Mouse (Mus musculus): ENCODE data around the gene Cetn4. TPM values are rescaled to one million over a fixed set of nuclear protein-coding genes. Genes with fewer than 3 reads are reported as not detected.

Gene Cetn4
- 1 to 10 TPM in 1 of 4 experiments, under 1 TPM in 3; 0.52 to 1.1 (median 0.61) TPM for total RNA-seq (2022)

DNA sequence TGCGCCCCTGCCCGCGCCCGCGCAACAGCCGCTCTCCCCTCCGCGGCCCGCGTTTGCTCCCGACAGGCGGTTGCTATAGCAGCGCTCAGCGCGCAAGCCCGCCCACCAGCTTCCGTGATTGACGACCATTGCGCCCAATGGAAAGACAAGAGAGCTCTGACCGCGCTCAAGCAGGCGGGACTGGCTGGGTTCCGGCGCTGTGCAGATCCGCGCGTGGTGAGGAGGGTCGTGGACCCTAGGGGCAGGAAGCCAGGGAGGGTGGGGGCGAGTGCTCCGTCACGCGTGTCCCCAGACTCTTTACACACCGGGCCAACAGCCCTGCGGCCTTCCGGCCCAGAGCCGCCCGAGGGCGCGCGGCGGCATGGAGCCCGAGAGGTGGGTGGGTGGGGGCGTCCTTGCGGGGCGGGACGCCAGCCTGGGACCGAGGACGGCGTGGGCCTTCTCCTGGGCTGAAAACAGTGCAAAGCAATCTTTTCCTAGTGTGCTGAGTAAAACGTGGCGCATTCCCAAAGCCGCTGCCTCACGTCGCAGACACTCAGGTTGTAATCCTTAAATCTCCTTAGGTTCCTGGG, at the start of gene Cetn4, which contains the start of gene Bbs12:
Gene Cetn4 (minus strand): TSS at position 339 of the 572 bp plus-strand sequence.
Gene Bbs12 (plus strand): TSS at position 185 of the 572 bp plus-strand sequence.
- peak; percentile 97 for DNase-seq (ENCODE audit: low spot score)

DNA sequence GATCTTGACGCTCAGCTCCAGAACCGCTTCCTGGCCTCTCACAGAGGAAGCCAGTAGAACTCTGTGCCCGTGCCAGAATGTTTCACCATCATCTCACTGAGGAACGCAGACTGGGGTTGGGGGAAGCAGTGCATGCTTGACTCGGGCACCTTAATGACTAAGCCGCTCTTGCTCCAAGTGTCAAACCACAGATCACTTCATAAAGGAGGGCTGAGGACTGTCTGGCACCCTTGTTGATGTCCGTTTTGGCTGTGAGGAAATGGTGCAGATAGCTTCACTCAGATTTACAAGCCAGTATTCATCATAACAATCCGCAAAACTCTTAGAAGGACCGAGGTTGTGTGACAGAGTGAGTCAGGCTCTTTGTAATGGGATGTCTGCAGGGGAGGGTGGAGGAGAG, 48.2 kb upstream of the Cetn4 start:
- DNase-seq (ENCODE audit: low spot score), result no peak

DNA sequence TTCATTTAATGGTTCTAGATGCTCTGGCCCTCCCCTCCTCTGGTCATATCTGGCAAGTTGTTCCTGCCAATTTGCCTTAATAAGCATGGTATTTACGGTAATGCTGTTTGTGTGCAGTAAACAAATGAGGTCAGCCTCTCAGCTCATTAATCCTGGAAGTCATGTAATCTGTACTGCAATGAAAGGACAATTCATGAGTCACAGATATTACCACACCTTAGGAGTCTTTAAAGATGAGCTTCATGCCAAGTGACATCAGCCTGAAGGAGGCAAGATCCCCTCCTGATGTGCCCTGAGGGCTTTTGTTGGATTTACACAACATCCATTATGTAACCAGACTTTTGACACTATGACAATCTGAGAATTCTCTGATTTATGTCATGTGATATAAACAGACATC, 42.2 kb upstream of the Cetn4 start:
- DNase-seq (ENCODE audit: low spot score), result no peak

DNA sequence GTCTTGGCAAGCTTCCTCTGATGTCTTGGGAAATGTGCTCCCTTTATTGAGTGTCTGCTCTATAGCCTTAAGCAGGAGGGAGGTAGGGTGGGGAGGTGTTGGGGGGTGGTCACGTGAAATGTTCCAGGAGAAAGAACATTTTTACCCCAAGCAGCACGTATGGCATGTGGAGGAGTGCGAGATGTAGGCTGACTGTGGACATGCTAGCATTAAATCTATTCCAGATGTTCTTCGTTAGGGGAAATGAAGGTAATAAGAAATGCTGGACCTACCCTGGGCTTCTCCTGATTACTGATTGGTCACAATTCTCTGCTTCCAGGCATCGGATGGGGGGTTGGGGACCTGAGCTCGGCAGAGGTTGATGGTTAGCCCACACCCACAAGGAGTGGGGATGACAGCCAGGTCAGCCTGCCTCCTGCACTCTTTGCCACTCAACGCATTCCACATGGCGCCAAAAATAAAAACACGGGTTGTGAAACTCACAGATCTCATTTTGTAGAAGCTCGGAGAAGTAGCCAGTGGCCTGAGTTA, 41.5 kb upstream of the Cetn4 start:
- DNase-seq (ENCODE audit: low spot score), result peak; percentile 36

DNA sequence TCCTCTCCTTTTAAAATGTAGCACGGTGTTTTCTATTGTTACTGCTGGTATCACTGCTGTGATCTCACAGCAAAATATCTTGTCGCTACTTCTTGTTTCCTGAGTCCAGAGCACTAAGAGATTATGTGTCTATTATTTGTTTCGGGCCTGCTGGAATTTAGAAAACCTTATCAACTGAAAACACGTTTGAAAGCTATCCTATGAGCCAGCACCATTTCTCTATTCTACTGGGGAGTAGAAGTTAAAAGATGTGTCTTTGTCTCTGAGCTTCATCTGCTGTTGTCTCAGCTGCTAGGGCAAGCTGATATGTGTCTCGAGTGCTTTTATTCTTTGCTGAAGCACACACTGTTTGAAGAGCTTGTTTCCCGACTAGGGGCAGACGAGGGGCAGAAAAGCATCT, 37.9 kb upstream of the Cetn4 start:
- no peak for DNase-seq (ENCODE audit: low spot score)

DNA sequence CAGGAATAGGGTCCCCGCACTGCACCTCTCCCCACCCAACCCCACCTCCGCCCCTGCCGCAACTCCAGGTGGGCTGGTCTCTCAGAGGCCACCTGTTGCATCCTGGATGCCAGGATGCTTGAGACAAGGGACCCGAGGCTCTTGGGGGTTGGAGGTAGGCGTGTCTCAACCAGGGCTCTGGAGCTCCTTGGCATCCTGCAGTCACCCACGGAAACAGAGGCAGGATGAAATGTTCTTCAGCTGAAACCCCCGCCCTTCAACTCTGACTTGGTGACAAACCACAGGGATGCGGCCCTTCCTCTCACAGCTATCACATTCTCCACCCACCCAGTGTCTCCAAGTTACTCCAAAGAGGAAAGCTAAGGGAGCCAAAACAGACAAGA, 36.6 kb upstream of the Cetn4 start:
- DNase-seq (ENCODE audit: low spot score), result no peak

DNA sequence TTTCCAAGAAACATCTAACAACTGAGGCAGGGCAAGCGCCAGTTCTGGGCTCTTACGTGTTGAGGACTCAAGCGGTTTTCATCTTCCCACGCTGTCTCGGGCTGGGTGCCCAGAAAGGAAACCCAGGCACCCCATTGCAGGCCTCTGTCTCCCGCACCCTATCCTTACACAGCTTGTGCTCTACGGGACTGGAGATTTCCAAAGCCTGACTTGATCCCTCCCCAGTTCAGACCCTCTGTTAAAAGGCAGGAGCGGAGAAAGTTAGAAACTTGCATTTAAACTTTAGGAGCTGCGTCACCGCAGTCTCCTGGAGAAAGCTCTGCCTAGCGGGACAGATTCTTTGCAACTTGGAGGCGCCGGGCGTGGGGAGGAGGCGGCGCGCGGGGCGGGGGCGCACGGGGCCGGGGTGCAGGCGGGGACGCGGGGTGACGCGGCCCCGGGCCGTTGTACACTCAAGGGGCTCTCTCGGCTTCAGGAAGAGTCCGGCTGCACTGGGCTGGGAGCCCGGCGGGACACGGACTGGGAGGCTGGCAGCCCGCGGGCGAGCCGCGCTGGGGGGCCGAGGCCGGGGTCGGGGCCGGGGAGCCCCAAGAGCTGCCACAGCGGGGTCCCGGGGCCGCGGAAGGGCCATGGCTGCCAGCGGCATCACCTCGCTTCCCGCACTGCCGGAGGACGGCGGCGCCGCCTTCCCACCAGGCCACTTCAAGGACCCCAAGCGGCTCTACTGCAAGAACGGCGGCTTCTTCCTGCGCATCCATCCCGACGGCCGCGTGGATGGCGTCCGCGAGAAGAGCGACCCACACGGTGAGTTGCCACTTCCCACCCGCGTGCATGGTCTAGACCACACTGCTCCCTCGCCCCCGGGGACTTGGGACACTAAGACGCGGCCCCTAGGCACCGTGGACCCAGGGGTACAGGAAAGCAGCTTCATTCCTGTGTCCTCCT, 36.0 kb upstream of the Cetn4 start, which contains the start of gene Fgf2:
Gene Fgf2 (plus strand): TSS at position 126 of the 945 bp plus-strand sequence.
- DNase-seq (ENCODE audit: low spot score), result peak; percentile 52

DNA sequence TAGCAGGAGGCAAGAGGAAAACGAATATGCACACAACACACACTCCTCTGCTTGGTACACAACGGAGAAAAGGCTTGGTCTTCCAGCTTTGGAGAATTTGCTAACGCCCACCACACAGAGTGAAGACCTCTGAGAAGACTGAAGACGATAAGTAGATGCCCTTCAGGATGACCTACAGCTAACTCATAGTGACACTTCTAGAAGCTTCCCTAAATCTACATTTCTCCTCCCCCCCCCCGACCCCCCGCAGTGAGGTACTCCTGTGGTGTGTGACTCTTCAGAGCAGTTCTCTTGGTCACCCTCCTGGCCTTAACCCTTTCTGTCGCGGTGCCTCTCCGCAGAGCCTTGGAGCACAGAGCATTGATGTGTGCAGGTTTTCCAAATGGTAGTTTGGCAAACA, 35.2 kb upstream of the Cetn4 start:
- DNase-seq (ENCODE audit: low spot score), result no peak

DNA sequence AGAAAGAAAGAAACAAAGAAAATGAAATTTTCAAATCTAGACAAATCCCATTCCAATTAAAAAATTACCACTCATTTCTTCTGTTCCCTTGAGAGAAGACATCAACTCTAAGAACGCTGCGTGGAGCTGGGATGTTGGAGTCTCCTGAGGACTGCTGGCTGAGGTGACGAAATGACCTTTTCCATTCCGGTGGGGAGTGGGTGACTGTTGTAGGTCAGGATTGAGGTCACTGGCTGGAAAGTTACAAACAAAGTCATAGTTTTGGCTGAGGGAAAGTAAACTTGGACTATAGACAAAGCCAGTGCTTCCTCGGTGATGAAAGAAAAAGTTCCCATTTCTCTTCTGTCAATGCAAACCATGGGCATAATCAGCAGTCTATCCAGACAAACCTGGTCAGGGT, 30.3 kb upstream of the Cetn4 start:
- DNase-seq (ENCODE audit: low spot score), result no peak

DNA sequence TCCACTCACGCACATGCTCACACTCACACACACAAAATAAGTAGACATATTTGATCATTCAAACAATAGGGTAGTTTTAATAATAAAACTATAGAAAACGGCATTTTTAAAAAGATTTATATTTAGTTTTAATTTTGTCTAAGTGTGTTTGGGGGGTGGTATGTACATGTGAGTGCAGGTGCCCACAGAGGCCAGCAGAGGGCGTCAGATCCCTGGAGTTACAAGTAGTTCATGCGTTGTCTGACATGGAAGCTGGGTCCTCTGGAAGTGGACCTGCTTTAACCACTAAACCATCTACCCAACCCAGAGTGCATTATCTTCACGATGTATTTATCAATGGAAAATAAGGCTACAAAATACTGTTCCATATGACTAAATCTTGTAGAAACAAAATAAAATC, 28.6 kb upstream of the Cetn4 start:
- no peak for DNase-seq (ENCODE audit: low spot score)

DNA sequence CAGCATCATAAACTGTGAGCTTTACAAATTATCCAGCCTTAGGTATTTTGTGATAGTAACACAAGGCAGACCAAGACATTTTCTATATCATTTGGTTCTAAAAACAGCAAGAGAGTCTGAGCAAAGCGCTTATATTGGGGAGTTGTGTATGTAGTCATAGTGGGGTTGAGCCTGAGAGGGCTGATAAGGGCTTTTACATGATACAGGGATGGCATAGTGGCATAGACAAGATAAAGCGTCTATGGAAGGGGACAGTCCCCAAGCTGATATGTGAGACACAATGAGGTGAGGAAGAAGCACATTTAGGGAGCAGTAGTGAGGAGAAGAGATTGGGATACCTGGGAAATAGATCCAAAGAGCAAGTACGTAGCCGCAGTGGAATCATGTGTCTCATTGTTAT, 21.5 kb upstream of the Cetn4 start:
- DNase-seq (ENCODE audit: low spot score), result no peak

DNA sequence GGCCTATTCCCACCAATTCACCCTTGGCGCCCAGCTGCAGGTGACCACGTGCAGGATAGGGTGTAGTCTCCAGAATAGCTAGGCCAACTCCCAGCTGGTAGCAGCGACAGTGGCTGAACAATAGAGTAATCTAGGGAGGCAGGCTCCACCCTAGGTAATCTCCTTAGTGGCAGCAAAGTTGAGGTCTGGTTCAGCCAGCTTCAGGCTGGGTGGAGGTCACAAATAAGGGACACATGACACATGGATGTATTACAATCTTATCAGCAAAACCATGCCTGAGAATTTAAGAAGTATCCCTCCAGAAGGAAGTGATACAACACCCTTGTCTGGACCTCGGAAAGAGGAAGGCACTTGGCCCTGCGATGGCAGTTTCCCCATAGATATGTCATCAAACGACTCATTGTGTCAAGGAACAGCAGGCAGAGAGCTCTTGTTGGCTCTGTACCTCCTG, 19.5 kb upstream of the Cetn4 start:
- DNase-seq (ENCODE audit: low spot score), result no peak

DNA sequence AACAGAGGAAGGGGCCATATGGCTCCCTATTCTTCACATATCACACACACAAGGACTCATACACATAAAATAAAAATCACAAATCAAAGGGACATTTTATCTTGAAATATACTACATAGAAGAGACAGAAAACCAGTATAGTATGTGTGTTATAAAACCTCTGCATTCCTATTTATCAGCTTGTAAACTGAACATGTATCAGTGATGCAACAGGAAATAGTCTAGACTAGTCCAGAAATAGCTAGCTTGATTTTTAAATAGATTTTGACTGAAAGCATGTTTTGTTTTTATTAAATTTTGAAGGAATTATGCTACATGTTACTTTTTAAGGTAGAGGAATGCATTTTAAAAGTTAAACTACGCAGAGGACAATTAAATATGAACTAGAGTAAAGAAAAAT, 17.5 kb upstream of the Cetn4 start:
- DNase-seq (ENCODE audit: low spot score), result no peak

DNA sequence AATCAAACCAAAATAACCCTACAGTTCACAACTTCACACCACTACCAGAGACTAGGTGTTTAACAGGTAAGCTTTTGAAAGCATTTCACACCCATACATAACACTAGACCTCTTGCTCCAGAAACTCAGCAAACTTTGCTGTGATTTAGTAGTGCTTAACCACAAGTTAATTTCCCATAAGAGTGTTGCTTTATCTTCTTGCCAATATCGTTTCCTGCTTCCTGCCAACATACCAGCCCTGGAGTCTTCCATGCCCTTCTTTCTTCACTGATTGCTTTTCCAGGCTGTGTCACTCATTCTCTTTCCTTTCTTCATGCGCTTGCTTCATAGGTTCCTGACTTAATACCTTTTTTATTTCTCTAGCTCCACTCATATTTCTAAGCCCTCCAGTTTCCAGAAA, 16.0 kb upstream of the Cetn4 start:
- DNase-seq (ENCODE audit: low spot score), result no peak

DNA sequence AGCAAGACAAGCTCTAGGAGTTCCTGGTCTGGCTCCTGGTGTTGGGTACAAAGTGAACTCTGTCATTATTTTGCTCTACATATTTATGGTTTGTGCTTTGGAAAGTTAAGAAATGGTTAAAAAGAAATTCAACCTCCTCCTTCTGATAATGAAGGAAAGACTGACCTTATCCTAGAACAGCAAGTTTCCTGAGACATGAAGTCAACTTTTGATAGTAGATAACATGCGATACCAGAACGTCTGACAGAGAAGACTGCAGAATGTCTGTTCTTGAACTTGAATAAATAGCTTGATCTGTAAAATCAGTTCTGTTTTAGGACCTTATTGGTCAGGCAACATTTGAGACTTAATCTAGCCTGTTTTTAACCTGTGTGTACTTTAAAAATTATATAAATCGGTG, 14.1 kb upstream of the Cetn4 start:
- DNase-seq (ENCODE audit: low spot score), result no peak

DNA sequence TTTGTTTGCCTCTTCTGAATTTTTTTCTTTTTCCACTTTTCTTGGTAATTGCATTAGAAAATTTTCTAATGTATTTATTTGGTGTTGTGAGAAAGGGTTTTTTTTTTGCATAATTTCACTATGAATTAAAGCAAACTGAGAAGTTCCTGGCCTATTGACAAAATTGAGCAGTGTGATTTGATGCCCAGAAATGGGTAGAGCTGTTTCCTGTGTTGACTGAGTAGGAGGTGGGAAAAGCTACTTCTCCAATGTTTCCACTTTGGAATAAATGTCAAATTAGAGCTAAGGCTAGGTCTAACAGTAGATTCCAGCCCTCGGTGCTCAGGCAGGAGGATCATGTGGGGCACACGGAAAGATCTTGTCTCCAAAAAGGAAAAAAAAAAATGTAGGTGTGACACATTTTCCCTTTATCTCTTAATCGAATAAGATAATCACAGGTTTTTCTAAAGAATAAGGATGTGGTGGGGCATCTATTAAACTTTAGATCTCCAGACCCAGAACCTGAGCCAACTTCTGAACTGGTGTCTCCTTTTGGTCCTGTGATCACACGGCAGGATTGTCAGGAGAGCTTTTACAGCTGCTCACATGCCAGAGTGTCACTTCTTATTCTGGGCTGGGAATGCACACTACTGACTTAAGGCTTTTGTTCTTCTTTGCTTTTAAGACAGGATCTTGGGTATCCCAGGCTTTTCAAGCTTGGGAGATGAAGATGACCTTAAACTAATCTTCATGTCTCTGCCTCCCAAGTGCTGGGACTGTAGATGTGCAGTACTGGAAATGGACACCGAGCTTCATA, 13.0 kb upstream of the Cetn4 start:
- DNase-seq (ENCODE audit: low spot score), result no peak

DNA sequence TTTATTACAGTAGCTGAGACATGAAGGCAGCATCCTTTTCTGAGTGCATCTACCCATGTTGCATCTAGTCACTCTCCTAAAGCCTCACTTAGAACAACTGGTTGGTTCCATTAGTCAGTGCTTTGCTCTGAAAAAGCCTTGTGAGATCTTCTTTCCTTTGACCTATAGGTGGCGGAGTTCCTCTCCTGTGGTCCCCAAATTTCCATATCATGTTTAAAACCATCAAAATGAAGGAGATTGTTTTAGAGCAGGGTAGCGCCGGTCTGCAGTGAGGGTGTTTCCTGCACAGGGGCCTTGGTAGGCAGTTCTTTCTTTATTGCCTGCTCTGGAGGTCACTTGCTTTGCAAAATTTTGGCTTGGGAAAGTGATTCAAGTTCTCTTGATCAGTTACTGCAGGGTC, 11.8 kb upstream of the Cetn4 start:
- DNase-seq (ENCODE audit: low spot score), result no peak

DNA sequence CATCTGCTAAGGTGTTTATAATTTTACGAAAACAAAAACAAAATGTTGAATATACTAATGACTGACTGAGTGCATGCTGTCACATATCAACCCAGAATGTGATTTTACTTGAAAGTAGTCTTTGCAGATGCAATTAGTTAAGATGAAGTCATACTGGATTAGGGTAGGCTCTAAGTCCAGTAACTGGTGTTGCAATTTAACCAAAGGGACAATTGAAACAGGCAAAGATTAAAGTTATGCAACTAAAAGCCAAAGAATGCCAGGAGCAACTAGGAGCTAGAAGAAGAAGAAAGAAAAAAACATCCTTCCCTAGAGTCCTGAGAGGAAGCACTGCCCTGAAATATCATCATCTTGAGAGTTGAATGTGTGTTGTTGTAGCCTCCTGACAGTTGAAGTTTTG, 3.7 kb upstream of the Cetn4 start:
- DNase-seq (ENCODE audit: low spot score), result no peak

DNA sequence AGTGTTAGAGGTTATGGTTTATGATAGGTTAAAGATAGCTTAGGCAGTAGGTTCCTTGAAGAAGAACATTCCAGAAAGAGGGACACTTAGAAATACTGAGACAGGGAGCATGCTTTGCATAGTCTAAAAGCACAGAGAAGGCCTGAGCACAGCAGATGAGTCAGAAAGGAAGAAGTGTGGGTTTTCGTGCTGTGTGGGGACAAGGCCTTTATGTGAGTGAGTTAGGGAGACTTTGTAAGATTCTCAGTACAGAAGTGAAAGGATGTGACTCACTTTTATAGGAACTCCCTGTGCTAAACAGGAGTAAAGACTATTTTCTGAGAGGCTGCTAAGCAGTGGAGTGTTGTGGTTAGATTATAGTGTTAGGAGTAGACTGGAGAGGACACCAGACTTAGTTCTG, 863 bp upstream of the Cetn4 start:
- peak; percentile 39 for DNase-seq (ENCODE audit: low spot score)

DNA sequence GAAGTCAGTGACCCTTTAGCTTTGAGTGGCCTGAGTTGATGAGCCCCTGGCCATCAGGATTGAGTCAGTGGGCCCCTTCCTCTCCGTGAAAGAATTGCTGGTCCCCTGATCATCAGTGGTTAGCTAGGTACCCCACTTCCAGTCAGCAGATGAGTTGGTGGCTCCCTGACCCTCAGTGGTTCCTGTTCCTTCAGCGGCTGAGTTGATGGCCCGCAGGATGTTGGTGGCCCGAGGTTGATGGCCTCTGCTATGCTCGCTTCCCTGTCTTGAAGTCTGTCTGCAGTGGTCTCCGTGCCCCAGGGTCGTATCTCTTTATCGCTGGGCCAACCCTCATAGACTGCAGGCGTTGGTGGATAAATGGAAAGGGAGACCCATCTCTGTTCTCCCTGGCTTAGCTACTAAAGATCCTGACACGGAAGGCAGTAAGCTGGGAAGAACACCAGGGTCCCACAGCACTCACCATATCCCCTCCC, 575 bp downstream of the Cetn4 start:
- DNase-seq (ENCODE audit: low spot score), result no peak

DNA sequence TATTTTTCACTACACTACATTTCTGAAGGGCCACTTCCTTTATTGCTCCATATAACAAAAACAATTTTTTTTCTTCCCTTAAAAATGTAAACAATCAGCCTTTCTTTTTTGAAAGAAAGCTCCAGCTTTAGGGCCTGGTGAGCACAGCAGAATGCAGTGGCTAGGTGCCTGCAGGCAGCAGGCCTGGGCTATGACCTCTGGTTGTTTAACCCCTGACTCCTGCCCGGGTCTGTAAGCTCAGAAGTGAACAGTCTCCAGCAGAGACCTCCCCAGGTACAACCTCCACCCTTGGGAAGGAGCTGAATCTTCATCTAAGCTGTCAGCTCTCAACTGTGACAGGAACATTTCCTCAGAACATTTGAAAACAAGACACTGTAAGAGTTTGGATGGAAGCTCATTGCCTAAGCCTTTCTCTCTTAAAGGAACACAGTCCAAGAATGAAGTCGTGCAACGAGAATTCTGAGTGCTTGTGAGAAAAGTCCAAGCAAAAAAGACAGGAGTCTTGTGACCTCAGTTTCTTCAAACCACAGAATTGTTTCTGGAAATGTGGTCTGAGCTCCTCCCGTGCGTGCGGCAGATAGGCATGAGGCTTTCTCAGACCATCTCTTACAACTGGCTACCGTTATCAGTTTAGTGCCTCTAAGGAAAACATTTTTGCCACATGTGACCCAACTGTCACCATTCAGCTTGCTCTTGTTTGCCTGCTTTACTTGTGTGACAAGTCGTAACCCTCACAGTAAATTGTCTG, 8.9 kb downstream of the Cetn4 start:
- DNase-seq (ENCODE audit: low spot score), result no peak

All from heart, adult 8-10 months (tissue).